Mouse (Mus musculus) Patski (cell line): ENCODE data around the gene Def6. TPM values are rescaled to one million over a fixed set of nuclear protein-coding genes. Genes with fewer than 3 reads are reported as not detected.
"Not testable (repeated sequence)": the region's sequence is repeated elsewhere in the genome, so short reads cannot be mapped to it uniquely, and the experiment has no call there.

Source experiments
- ATAC-seq: fragments of 100-300 bp; one replicate; pipeline ENCODE4 v1.8.0; 2021
- CTCF ChIA-PET: fragments of 350-600 bp; sonication (Branson Sonifier 250); formaldehyde crosslinking; loops from one replicate; lab custom pipeline; 2022; ENCODE audit warnings: inconsistent platforms; lab: Charles Lee
- POLR2A ChIA-PET: fragments of 350-600 bp; sonication (Branson Sonifier 250); formaldehyde crosslinking; loops from one replicate; lab custom pipeline; 2022; ENCODE audit warnings: antibody characterized with exemption, inconsistent platforms; lab: Charles Lee
- DNase-seq: peaks from one replicate; pipeline ENCODE4 v3.0.0-alpha.2; 2011; ENCODE audit warnings: low read depth, low spot score
- H3K27me3 ChIP-seq: fragments of 371-371 bp; one replicate; pipeline ENCODE4 v1.5.1; 2021
- CTCF ChIP-seq: fragments of 100-300 bp; IDR thresholded peaks from one replicate; pipeline ENCODE4 v1.5.1; 2021
- in situ Hi-C: fragments of 300-500 bp; cut with MboI; formaldehyde crosslinking; loops from 3 replicates; pipeline ENCODE4 v1.11.1; 2018; ENCODE audit warnings: low pct_unique_long_range_greater_than_20kb, mixed read lengths
- polyA plus RNA-seq: library from polyadenylated mRNA; unstranded; gene quantifications from one replicate; pipeline ENCODE4 v1.2.3, GENCODE M21; 2021

The Def6 gene
- polyA plus RNA-seq, 1 experiment from 2014 or later = 1.4 TPM

DNA sequence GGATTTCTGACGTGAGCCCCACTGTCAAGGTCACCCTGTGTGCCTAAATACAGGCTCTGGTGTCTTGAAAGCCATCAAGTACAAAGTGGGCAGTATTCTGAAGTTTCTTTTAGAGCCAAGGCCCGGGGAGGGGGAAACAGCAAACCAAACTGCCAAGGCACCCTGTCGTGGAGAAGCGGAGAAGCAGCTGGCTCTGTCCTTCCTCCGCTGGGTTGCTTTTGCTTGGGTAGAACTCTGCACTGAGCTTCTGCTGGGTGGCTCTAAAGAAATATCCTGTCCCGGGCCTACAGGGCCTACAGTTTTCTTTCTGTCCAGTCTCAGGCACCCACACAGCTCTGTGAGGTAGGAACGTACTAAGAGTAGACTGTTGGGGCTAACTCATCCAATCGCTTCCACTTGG, 486 bp upstream of the Def6 start:
- H3K27me3 ChIP-seq = no peaks in the 10 kb centered on the region
- in situ Hi-C loops = loop anchor here (25.0 kb wide), 1 partner anchor 330 kb away; the partner anchor contains the start of genes Armc12 and Clpsl2
- no peak for ATAC-seq
- ChIA-PET CTCF (interaction anchor here (0.9 to 1.7 kb wide), 2 partner anchors 13 to 19 kb away, joined by 3 to 7 read pairs; no protein-coding TSS in a partner anchor), POLR2A (interaction anchor here (0.9 to 1.6 kb wide), 2 partner anchors 18 to 124 kb away, joined by 3 read pairs; no protein-coding TSS in a partner anchor)
- no peak for DNase-seq
- TF ChIP-seq CTCF = no peak

DNA sequence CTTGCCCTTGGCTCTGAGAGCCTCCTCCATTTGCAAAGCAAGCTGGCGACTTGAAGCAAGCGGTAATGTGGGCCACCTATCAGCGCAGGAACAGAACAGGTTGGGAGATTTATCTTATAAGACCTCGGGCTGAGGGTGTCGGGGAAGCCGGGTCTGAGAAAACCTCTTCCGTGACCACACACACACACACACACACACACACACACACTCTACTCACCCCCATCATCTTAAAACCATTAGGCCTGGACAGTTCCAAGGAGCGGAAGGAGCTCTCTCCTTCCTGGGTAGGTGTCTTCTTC, 685 bp downstream of the Def6 start:
- in situ Hi-C loops = loop anchor here (25.0 kb wide), 1 partner anchor 329 kb away; the partner anchor contains the start of genes Armc12 and Clpsl2
- POLR2A ChIA-PET = interaction anchor here (0.5 to 0.9 kb wide), 2 partner anchors 123 to 247 kb away, joined by 3 to 5 read pairs; no protein-coding TSS in a partner anchor
- CTCF ChIA-PET = interaction anchor here (0.9 to 1.7 kb wide), 3 partner anchors 8 to 18 kb away, joined by 3 to 7 read pairs (median 3); no protein-coding TSS in a partner anchor

DNA sequence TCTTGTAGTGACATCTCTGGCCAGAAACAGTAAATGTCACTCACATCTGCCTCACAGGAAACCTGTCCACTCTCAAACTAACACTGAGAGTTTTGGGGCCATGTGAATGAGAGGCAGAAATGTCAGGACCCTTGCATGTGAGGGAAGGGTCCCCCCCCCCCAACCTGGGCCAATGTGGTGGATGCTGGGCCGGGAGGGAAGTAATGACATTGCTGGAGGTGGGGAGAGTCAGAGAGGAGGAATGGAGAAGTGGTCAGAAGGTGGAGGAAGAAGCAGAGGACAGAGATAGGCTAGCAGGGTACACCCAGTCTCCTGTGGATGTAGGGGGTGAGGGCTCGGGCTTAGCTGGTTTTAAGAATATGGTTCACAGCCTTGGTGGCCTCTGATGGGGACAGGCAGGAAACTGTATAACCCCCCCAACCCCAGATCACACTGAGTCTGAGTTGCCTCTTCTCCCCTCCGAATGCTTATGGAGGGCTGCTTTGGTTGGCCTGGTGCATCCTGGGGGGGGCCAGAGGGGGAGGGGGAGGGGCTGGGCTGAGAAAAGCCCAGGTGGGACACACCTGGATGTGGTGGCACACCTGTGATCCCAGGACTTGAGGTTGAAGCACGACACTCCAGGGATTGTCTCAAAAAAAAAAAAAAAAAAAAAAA, 2.0 kb downstream of the Def6 start:
- POLR2A ChIA-PET = no interaction called here
- CTCF ChIA-PET = no interaction called here
- no peak for TF ChIP-seq CTCF
- no peaks in the 10 kb centered on the region for H3K27me3 ChIP-seq
- in situ Hi-C loops = loop anchor here (10.0 to 25.0 kb wide), 2 partner anchors 175 to 328 kb away; partner anchors contain the start of genes Armc12 and Clpsl2
- DNase-seq = no peak
- no peak for ATAC-seq

More for the DNA sequence above, 685 bp downstream of the Def6 start:
- ATAC-seq = no peak
- DNase-seq = no peak
- no peak for TF ChIP-seq CTCF
- no peaks in the 10 kb centered on the region for H3K27me3 ChIP-seq

DNA sequence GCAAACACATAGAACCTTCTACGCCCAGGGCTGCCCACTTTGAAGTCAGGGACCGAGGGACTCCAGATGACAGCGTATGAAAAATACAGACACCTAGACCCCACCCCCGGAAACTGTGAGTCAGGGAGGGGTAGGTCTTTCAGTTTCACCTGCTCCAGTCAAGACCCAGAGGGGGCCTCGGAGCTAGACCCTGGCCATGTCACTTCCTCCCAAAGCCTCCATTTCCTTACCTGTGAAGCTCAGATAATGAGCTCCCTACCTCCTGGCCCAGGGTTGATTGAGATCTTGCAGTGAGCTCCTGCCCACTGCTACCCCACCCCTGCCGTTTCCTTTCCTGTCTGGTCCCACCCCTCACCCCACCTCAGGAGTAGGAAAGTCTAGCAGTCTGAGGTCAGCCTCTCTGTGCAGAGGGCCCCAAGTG, 4.4 kb downstream of the Def6 start:
- TF ChIP-seq CTCF = no peak
- POLR2A ChIA-PET = interaction anchor here (1.2 kb wide), 1 partner anchor 22 kb away, joined by 3 read pairs; no protein-coding TSS in a partner anchor
- in situ Hi-C loops = loop anchor here (10.0 to 25.0 kb wide), 2 partner anchors 173 to 325 kb away; partner anchors contain the start of genes Armc12 and Clpsl2
- H3K27me3 ChIP-seq = no peaks in the 10 kb centered on the region
- CTCF ChIA-PET = interaction anchor here (2.4 kb wide), 1 partner anchor 14 kb away, joined by 7 read pairs; no protein-coding TSS in a partner anchor
- ATAC-seq = no peak
- no peak for DNase-seq

DNA sequence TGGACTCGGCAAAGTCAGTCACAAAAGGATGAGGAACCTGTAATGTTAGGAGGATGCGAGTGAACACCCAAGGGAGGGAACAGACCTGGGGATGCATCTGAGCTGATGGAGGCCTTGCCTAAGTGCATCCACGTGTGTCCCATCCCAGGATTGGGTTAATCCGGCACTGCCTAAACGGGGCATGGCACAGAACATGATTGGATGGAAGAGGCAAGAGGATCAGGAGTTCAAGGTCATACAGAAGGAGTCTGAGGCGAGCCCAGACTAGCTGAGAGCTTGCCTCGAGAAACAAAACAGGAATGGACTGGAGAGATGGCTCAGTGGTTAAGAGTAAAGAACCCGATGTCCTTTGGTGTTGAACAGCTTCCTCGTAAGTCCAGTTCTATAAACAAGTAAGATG, 4.8 kb downstream of the Def6 start:
- in situ Hi-C loops = loop anchor here (10.0 to 25.0 kb wide), 2 partner anchors 172 to 325 kb away; partner anchors contain the start of genes Armc12 and Clpsl2
- no peak for DNase-seq
- ChIA-PET CTCF (interaction anchor here (0.8 to 2.4 kb wide), 4 partner anchors 10 to 20 kb away, joined by 3 to 7 read pairs (median 4); partner anchors contain the start of gene Ppard), POLR2A (interaction anchor here (1.2 kb wide), 1 partner anchor 21 kb away, joined by 3 read pairs; no protein-coding TSS in a partner anchor)
- ATAC-seq = no peak
- no peaks in the 10 kb centered on the region for H3K27me3 ChIP-seq
- no peak for TF ChIP-seq CTCF

DNA sequence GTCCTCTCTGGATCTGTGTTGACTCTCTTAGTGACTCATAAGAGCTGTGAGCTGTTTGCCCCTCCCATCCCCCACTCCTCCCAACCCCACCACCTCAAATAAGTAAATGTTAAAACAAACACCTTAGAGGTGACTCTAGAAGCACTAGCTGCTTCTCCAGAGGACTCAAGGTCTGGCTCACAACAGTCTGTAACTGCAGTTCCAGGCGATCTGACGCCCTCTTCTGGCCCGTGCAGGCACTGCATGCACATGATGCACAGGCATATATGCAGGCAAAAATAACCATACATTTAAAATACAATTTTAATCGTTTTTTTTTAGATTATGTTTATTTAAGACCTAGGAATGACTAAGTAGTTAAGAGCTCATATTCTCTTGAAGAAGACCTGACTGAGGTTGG, 5.7 kb downstream of the Def6 start:
- no peak for ATAC-seq
- in situ Hi-C loops = loop anchor here (10.0 to 25.0 kb wide), 2 partner anchors 172 to 324 kb away; partner anchors contain the start of genes Armc12 and Clpsl2
- ChIA-PET CTCF (interaction anchor here (0.8 to 2.4 kb wide), 4 partner anchors 9 to 20 kb away, joined by 3 to 7 read pairs (median 4); partner anchors contain the start of gene Ppard), POLR2A (no interaction called here)
- TF ChIP-seq CTCF = no peak
- H3K27me3 ChIP-seq = no peaks in the 10 kb centered on the region
- DNase-seq = no peak

DNA sequence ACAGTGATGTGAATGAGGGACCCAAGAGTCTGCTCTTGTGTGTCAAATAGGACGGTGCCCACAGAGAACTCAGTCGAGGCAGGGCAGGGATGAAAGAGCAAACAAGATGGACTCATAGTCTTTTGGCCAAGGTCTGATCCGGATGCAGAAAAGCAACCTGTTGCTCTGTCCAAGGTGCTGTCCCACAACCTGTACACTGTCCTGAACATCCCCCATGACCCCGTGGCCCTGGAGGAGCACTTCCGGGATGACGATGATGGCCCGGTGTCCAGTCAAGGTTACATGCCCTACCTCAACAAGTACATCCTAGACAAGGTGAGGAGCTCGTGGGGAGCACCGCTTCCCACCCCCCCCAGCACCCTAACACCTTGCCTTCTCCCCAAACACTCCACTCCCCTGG, 9.2 kb downstream of the Def6 start:
- no peaks in the 10 kb centered on the region for H3K27me3 ChIP-seq
- in situ Hi-C loops = loop anchor here (10.0 to 25.0 kb wide), 2 partner anchors 168 to 321 kb away; partner anchors contain the start of genes Armc12 and Clpsl2
- TF ChIP-seq CTCF = no peak
- ChIA-PET CTCF (no interaction called here), POLR2A (no interaction called here)
- DNase-seq (no peak), ATAC-seq (no peak)

DNA sequence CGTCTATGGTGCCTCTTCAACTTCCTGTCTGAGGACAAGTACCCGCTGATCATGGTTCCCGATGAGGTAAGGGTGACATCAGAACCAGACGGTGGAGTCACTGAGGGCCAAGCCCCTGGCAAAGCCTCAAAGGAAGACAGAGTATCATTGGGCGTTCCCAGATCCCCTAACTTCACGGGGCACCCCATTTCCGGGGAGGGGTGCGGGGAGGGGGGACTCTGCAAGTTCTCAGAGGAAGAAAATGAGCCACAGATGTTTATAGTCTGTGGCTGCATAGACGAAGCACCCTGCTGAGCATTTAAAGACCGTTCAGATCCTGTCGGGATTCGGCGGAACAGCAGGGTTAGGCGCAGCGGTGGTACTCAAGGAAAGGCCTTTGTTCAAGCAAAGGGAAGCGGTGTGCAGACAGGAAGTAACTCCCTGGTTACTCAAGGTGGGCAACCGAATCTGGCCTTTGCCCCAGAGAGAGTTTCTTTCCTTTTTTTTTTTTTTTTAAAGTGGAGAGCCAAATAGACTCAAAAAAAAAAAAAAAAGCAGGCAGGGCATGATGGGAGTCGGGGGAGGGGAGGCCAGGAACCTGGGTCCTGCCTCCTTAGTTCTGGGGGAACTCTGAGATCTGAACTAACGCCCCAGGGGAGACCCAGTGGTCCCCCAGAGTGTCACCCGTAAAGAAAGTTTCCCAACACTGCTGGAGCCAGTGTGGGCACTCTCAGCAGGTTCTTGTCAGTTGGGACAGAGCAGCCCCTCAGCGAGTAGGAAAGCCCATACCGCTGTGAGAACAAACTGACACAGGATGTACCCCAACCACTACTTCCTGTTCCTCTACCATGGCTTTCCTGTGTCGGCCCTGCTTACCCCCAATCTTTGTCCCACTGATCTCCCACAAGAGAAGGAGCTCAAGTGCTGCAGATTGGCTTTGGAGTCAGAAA, 10.4 kb downstream of the Def6 start:
- POLR2A ChIA-PET = no interaction called here
- CTCF ChIA-PET = no interaction called here
- no peak for DNase-seq
- H3K27me3 ChIP-seq = no peaks in the 10 kb centered on the region
- no peak for TF ChIP-seq CTCF
- in situ Hi-C loops = loop anchor here (10.0 to 25.0 kb wide), 2 partner anchors 167 to 319 kb away; partner anchors contain the start of genes Armc12 and Clpsl2
- no peak for ATAC-seq

DNA sequence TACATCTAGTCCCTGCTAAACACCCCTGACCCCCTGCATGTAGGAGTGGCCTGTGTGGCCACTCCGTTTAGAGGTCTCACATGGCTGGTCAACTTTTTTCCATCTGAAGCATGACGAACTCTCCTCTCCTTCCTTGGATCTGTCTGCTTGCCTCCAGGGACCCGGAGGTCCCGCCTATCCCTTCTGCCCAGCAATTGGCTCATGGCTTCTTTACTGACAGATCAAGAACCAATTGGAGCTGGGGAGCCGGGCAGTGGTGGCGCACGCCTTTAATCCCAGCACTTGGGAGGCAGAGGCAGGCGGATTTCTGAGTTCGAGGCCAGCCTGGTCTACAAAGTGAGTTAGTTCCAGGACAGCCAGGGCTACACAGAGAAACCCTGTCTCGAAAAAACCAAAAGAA, 14.9 kb downstream of the Def6 start:
- CTCF ChIA-PET = interaction anchor here (1.4 to 1.8 kb wide), 2 partner anchors 9 to 19 kb away, joined by 4 to 6 read pairs; no protein-coding TSS in a partner anchor
- DNase-seq = not testable (repeated sequence)

More for the DNA sequence above, 14.9 kb downstream of the Def6 start:
- in situ Hi-C loops = loop anchor here (25.0 kb wide), 1 partner anchor 315 kb away; the partner anchor contains the start of genes Armc12 and Clpsl2
- POLR2A ChIA-PET, ATAC-seq, H3K27me3 ChIP-seq: not testable (repeated sequence)
